Mouse (Mus musculus): ENCODE measurements around the gene Unc45a. TPM values are rescaled to one million over a fixed set of nuclear protein-coding genes. Genes with fewer than 3 reads are reported as not detected.

Gene Unc45a
- total and polyA plus RNA-seq, 2 experiments from 2014 or later: 47.8 to 57.8 TPM

DNA sequence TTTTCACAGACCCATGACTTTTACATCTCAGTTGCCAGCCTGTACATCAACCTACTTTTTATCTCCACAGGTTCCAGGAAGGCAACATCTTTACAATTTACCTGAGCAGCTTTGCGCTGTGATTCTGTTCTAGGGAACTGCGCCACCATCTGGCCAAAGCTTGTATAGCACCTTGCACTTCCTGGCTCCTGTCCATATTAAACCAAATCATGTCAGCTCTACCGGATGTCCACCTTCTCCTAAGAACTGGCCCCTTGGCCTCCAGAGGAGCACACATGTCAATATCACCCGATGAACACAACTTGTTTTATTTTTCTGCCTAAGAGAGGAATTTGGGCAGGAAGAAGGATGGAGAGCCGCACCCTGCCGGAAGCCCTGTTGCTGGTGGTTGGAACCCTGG is 36.7 kb upstream of the Unc45a start:
- WGBS: 33% methylated on average over 6 of the region's 6 CpGs
- no peak for ATAC-seq
- peak; percentile 92 for TF ChIP-seq CTCF (IDR thresholded peaks at IDR 0.05; ENCODE audit: low read depth)

DNA sequence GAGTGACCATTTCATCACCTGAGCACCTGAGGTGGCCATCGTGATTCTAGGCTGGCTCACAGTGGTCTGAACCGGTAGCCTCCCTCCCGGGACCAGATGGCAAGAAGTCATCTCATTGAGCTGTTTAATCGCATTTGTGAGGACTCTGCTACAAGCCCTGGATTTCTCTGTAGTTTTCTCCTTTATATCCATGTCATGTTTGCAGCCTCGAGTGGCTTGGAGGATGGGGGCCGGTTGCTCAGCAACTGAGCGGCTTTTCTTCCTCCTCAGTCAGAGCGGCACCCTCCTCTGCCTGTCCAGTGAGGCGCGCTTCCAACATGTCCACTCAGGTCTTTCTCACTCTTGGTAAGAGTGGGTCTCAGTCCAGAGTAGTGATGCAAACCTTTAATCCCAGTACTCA is 35.4 kb upstream of the Unc45a start:
- no peak for TF ChIP-seq CTCF (IDR thresholded peaks at IDR 0.05; ENCODE audit: low read depth)
- DNase-seq (ENCODE audit: low spot score): peak; percentile 43
- H3K4me2 ChIP-seq (ENCODE audit: low read depth, low read length): no peak overlapping the region
- no peaks in the 10 kb centered on the region for H3K27me3 ChIP-seq (ENCODE audit: insufficient read depth, low read length)
- no peak overlapping the region for H3K27ac ChIP-seq
- H3K9me3 ChIP-seq (ENCODE audit: low read length): no peaks in the 10 kb centered on the region
- 38% methylated on average over 10 of the region's 10 CpGs for WGBS
- no peak overlapping the region for H3K9ac ChIP-seq (replicated peaks; ENCODE audit: low read length)
- H3K36me3 ChIP-seq (ENCODE audit: insufficient read depth, low read length): no peaks in the 10 kb centered on the region
- H3K4me1 ChIP-seq (ENCODE audit: insufficient read depth, low read length): no peaks in the 10 kb centered on the region
- ATAC-seq: peak; percentile 38; the same call in 1 of the 2 replicates
- H3K4me3 ChIP-seq (ENCODE audit: low read length): no peak overlapping the region

More for the DNA sequence above, 36.7 kb upstream of the Unc45a start:
- Histone ChIP-seq H3K4me3 (ENCODE audit: low read length) (no peak overlapping the region), H3K9me3 (ENCODE audit: low read length) (no peaks in the 10 kb centered on the region), H3K36me3 (ENCODE audit: insufficient read depth, low read length) (no peaks in the 10 kb centered on the region), H3K27ac (no peak overlapping the region), H3K27me3 (ENCODE audit: insufficient read depth, low read length) (no peaks in the 10 kb centered on the region), H3K4me2 (ENCODE audit: low read depth, low read length) (no peak overlapping the region), H3K9ac (replicated peaks; ENCODE audit: low read length) (no peak overlapping the region), H3K4me1 (ENCODE audit: insufficient read depth, low read length) (no peaks in the 10 kb centered on the region)
- peak; percentile 78 for DNase-seq (ENCODE audit: low spot score)

DNA sequence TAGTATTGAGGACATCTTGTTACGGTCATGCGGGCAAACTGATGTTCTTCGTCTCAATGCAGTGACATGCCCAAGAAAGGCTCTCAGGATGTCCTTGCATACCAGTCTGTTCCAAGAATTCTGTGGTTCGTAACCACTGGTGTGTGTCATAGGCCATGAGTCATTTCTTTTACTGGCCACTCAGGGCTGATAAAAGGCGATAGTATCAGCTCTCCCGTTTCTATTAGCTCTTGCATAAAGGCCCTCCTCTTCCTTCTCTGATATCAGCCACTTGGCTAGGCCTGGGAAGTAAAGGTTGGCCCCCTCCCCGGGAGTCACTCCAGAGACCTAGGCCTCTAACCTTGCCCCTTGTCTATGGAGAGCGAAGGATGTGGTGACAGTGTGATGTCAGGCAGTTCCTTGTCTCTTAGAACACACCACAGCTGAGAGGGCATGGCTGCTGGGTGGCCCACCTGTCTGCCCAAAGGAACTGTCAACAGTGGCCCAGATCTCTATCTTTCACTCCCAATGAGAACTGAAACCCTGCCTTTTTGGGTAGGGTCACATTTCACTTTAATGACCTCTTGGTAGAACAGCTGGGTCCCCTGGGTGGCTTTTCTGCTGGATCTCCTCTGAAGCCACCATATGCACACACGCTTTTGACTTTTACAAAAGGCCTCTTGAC is 34.7 kb upstream of the Unc45a start:
- WGBS: 88% methylated on average over 9 of the region's 9 CpGs
- DNase-seq (ENCODE audit: low spot score) (no peak), ATAC-seq (no peak)
- H3K27ac ChIP-seq: no peak overlapping the region
- TF ChIP-seq CTCF (IDR thresholded peaks at IDR 0.05; ENCODE audit: low read depth): no peak
- H3K4me1 ChIP-seq (ENCODE audit: insufficient read depth, low read length): no peaks in the 10 kb centered on the region
- no peaks in the 10 kb centered on the region for H3K27me3 ChIP-seq (ENCODE audit: insufficient read depth, low read length)
- no peak overlapping the region for H3K9ac ChIP-seq (replicated peaks; ENCODE audit: low read length)
- no peaks in the 10 kb centered on the region for H3K36me3 ChIP-seq (ENCODE audit: insufficient read depth, low read length)
- no peak overlapping the region for H3K4me3 ChIP-seq (ENCODE audit: low read length)
- no peaks in the 10 kb centered on the region for H3K9me3 ChIP-seq (ENCODE audit: low read length)
- no peak overlapping the region for H3K4me2 ChIP-seq (ENCODE audit: low read depth, low read length)

DNA sequence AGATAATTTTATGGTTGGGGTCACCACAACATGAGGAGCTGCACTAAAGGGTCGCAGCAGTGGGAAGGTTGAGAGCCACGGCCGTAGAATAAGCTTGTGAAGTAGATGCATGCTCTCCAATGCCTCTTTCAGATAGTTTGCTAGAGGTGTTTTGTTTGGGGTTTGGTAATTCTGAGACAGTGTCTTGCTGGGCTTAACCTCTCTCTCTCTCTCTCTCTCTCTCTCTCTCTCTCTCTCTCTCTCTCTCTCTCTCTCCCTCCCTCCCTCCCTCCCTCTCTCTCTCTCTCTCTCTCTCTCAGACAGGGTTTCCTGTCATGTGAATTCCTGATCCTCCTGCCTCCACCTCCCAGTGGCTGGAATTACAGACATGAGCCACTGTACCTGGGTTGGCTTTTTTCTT is 33.9 kb upstream of the Unc45a start:
- Histone ChIP-seq H3K9me3 (ENCODE audit: low read length) (no peaks in the 10 kb centered on the region), H3K27me3 (ENCODE audit: insufficient read depth, low read length) (no peaks in the 10 kb centered on the region), H3K27ac (no peak overlapping the region), H3K4me2 (ENCODE audit: low read depth, low read length) (no peak overlapping the region), H3K36me3 (ENCODE audit: insufficient read depth, low read length) (no peaks in the 10 kb centered on the region), H3K9ac (replicated peaks; ENCODE audit: low read length) (no peak overlapping the region), H3K4me3 (ENCODE audit: low read length) (no peak overlapping the region), H3K4me1 (ENCODE audit: insufficient read depth, low read length) (peaks cover 3% of the 10 kb centered on the region)
- no peak for DNase-seq (ENCODE audit: low spot score)
- TF ChIP-seq CTCF (IDR thresholded peaks at IDR 0.05; ENCODE audit: low read depth): no peak
- ATAC-seq: no peak
- 82% methylated on average over 3 of the region's 3 CpGs for WGBS

DNA sequence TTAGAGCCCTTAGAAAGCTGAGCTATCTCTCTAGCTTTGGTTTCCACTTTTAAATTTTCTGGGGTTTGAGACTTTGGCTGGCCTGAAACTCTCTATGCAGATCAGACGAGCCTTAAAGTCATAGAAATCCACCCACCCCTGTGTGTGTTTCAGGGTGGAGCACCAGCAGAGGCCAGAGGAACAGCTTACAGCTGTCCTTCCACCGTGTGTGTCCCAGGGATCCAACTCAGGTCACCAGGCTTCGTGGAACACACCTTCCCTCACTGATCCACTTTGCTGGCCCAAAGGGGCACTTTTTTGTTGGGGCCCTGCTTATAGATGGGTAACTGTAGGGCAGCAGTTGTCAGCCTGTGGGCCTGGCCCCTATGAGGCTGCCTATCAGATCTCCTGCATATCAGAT is 33.5 kb upstream of the Unc45a start:
- no peak for TF ChIP-seq CTCF (IDR thresholded peaks at IDR 0.05; ENCODE audit: low read depth)
- H3K9ac ChIP-seq (replicated peaks; ENCODE audit: low read length): no peak overlapping the region
- H3K27ac ChIP-seq: no peak overlapping the region
- ATAC-seq (no peak), DNase-seq (ENCODE audit: low spot score) (no peak)
- H3K4me2 ChIP-seq (ENCODE audit: low read depth, low read length): no peak overlapping the region
- H3K4me3 ChIP-seq (ENCODE audit: low read length): no peak overlapping the region
- 62% methylated on average over 3 of the region's 3 CpGs for WGBS
- no peaks in the 10 kb centered on the region for H3K36me3 ChIP-seq (ENCODE audit: insufficient read depth, low read length)
- H3K4me1 ChIP-seq (ENCODE audit: insufficient read depth, low read length): peaks cover 7% of the 10 kb centered on the region
- no peaks in the 10 kb centered on the region for H3K27me3 ChIP-seq (ENCODE audit: insufficient read depth, low read length)
- no peaks in the 10 kb centered on the region for H3K9me3 ChIP-seq (ENCODE audit: low read length)

DNA sequence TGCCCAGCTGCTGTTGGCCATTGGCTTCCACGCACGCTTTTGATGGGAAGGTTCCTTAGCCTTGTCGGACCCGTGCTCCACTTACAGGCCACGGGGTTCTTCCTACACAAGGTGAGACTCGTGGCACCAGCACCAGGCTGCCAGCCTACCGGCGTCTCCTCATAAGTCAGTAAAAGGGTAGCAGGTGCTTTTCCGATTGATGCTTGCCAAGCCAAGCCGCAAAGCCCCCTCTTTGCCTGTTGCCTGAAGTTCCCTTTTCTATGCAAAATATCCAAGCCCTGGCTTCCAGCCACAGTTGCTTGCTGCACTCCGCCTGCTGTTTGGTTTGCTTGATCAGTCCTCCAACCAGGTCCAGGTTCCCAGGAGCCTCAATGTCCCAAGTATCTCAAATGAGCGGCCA is 33.0 kb upstream of the Unc45a start:
- peak; percentile 25 for DNase-seq (ENCODE audit: low spot score)
- Histone ChIP-seq H3K9me3 (ENCODE audit: low read length) (no peaks in the 10 kb centered on the region), H3K9ac (replicated peaks; ENCODE audit: low read length) (no peak overlapping the region), H3K27ac (no peak overlapping the region), H3K4me3 (ENCODE audit: low read length) (no peak overlapping the region), H3K4me2 (ENCODE audit: low read depth, low read length) (no peak overlapping the region), H3K27me3 (ENCODE audit: insufficient read depth, low read length) (no peaks in the 10 kb centered on the region), H3K4me1 (ENCODE audit: insufficient read depth, low read length) (peaks cover 9% of the 10 kb centered on the region), H3K36me3 (ENCODE audit: insufficient read depth, low read length) (no peaks in the 10 kb centered on the region)
- TF ChIP-seq CTCF (IDR thresholded peaks at IDR 0.05; ENCODE audit: low read depth): no peak
- 65% methylated on average over 12 of the region's 12 CpGs for WGBS
- no peak for ATAC-seq

DNA sequence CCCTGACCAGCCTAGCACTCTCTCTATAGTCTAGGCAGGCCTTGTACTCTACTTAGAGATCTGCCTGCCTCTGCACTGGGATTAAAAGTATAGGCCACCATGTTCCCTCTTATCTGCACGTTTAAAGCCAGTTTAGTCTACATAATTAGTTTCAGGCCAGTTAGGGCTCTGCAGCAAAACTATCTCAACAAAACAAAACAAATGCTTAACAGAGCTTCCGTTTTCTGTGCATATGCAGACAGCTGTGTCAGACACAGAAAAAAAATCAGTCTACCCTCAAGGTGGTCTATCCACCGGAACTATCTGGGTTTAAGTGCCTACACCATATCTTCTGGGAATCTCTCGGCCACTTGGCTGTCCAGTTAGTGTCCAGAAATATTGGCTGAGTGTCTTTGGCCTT is 32.5 kb upstream of the Unc45a start:
- WGBS: 86% methylated on average over 4 of the region's 4 CpGs
- ATAC-seq: no peak

More for the DNA sequence above, 32.5 kb upstream of the Unc45a start:
- peaks cover 9% of the 10 kb centered on the region for H3K4me1 ChIP-seq (ENCODE audit: insufficient read depth, low read length)
- H3K36me3 ChIP-seq (ENCODE audit: insufficient read depth, low read length): peaks cover 2% of the 10 kb centered on the region; the same call in 1 of the 2 replicates
- H3K27ac ChIP-seq: no peak overlapping the region
- H3K4me3 ChIP-seq (ENCODE audit: low read length): no peak overlapping the region
- H3K9ac ChIP-seq (replicated peaks; ENCODE audit: low read length): no peak overlapping the region
- H3K4me2 ChIP-seq (ENCODE audit: low read depth, low read length): no peak overlapping the region
- H3K27me3 ChIP-seq (ENCODE audit: insufficient read depth, low read length): no peaks in the 10 kb centered on the region
- no peak for DNase-seq (ENCODE audit: low spot score)
- no peaks in the 10 kb centered on the region for H3K9me3 ChIP-seq (ENCODE audit: low read length)
- no peak for TF ChIP-seq CTCF (IDR thresholded peaks at IDR 0.05; ENCODE audit: low read depth)

Measured in hindbrain, postnatal 0 days (tissue).